Mouse (Mus musculus) heart, adult 8-10 months (tissue): ENCODE results near the gene Gm43302. TPM values are rescaled to one million over a fixed set of nuclear protein-coding genes. Genes with fewer than 3 reads are reported as not detected.
"Not testable (repeated sequence)": the region's sequence is repeated elsewhere in the genome, so short reads cannot be mapped to it uniquely, and the experiment has no call there.

Experiments used
- DNase-seq: peaks from one replicate; pipeline ENCODE4 v3.0.0; 2022; ENCODE audit warnings: low spot score
- total RNA-seq, 4 experiments: library from RNA; stranded (reverse); gene quantifications; 2 replicates each; pipeline ENCODE4 v1.2.4; 2022

Gene Gm43302
- total RNA-seq: 1 to 10 TPM in 1 of 4 experiments, under 1 TPM in 2, not detected in 1; 0.31 to 3.6 (median 0.71) TPM

GRCm38 (mm10) chr5:105293226-105294165 is at the start of gene Gm43302, which contains the start of gene Gbp6:
TSS of gene Gm43302 (minus strand) at chr5:105293695.
TSS of gene Gbp6 (minus strand) at chr5:105293698.
- peak; percentile 79 for DNase-seq

GRCm38 (mm10) chr5:105341281-105341680 is 47.8 kb upstream of the Gm43302 start:
- no peak for DNase-seq

GRCm38 (mm10) chr5:105322543-105322942 is 29.0 kb upstream of the Gm43302 start:
- DNase-seq: no peak

GRCm38 (mm10) chr5:105310941-105311340 is 17.4 kb upstream of the Gm43302 start:
- DNase-seq: no peak

- not testable (repeated sequence) for DNase-seq
These were observed 15.7 kb upstream of the Gm43302 start for GRCm38 (mm10) chr5:105309148-105309547.

- not testable (repeated sequence) for DNase-seq
These were observed 13.5 kb upstream of the Gm43302 start for GRCm38 (mm10) chr5:105306946-105307345.

GRCm38 (mm10) chr5:105306159-105306581 is 12.7 kb upstream of the Gm43302 start:
- no peak for DNase-seq

GRCm38 (mm10) chr5:105305671-105306070 is 12.2 kb upstream of the Gm43302 start:
- DNase-seq: not testable (repeated sequence)

- no peak for DNase-seq
These were observed 8.5 kb upstream of the Gm43302 start for GRCm38 (mm10) chr5:105301963-105302362.

- DNase-seq: peak; percentile 55
These were observed 8.0 kb upstream of the Gm43302 start for GRCm38 (mm10) chr5:105301531-105301930.

GRCm38 (mm10) chr5:105295746-105296145 is 2.3 kb upstream of the Gm43302 start:
- DNase-seq: no peak

GRCm38 (mm10) chr5:105292492-105292891 is 1.0 kb downstream of the Gm43302 start:
- DNase-seq: no peak

GRCm38 (mm10) chr5:105290921-105291320 is 2.6 kb downstream of the Gm43302 start:
- not testable (repeated sequence) for DNase-seq

GRCm38 (mm10) chr5:105260673-105261072 is 32.8 kb downstream of the Gm43302 start:
- DNase-seq: not testable (repeated sequence)

- DNase-seq: no peak
These were observed 41.0 kb downstream of the Gm43302 start for GRCm38 (mm10) chr5:105252491-105252890.

GRCm38 (mm10) chr5:105244741-105245140 is 48.8 kb downstream of the Gm43302 start:
- not testable (repeated sequence) for DNase-seq

GRCm38 (mm10) chr5:105240982-105241381 is 52.5 kb downstream of the Gm43302 start:
- DNase-seq: not testable (repeated sequence)

GRCm38 (mm10) chr5:105239483-105240047 is 53.9 kb downstream of the Gm43302 start, which contains the start of gene Gbp10:
TSS of gene Gbp10 (minus strand) at chr5:105239533.
- DNase-seq: peak; percentile 27

GRCm38 (mm10) chr5:105238402-105238801 is 55.1 kb downstream of the Gm43302 start:
- not testable (repeated sequence) for DNase-seq

GRCm38 (mm10) chr5:105236040-105236439 is 57.5 kb downstream of the Gm43302 start:
- DNase-seq: not testable (repeated sequence)

- DNase-seq: not testable (repeated sequence)
These were observed 84.5 kb downstream of the Gm43302 start for GRCm38 (mm10) chr5:105208957-105209356.

GRCm38 (mm10) chr5:105200791-105201355 is 92.6 kb downstream of the Gm43302 start:
- DNase-seq: not testable (repeated sequence)
